Mouse (Mus musculus) hindbrain, embryonic 11.5 days (tissue): ENCODE data around the gene Epm2aip1. TPM values are rescaled to one million over a fixed set of nuclear protein-coding genes. Genes with fewer than 3 reads are reported as not detected.

Experiments
- polyA plus RNA-seq: library from polyadenylated mRNA; unstranded; fragments of >200 nt; fragmentation: Nextera tagmentation; extraction: Ambion mirVana; gene quantifications from 2 replicates; pipeline ENCODE4 v1.2.1, GENCODE M21; 2014

Epm2aip1 gene
- polyA plus RNA-seq, 1 experiment from 2014 or later = 36.3 TPM

Other genes starting within 250 kb of the Epm2aip1 start
- 0.68 and 1.7 TPM in 2 replicates for gene Ccrl2, start 214.4 kb upstream of the Epm2aip1 start, polyA plus RNA-seq
- 52.2 and 57.4 TPM in 2 replicates for gene Lrrfip2, start 154.3 kb upstream of the Epm2aip1 start, polyA plus RNA-seq
- gene Mlh1, start 138 bp upstream of the Epm2aip1 start, polyA plus RNA-seq = 38.5 and 45.5 TPM in 2 replicates
- gene Trank1, start 39.8 kb downstream of the Epm2aip1 start, polyA plus RNA-seq = 0.12 and 0.27 TPM in 2 replicates
- gene Dclk3, start 167.2 kb downstream of the Epm2aip1 start, polyA plus RNA-seq = 0.32 and 1.1 TPM in 2 replicates